Mouse (Mus musculus) midbrain, embryonic 11.5 days (tissue): ENCODE measurements at regions not wholly inside any gene's neighbourhood (a gene's known extent, or its start where the extent isn't known, plus 50 kb on each side); places are given as distances from the start of the nearest gene placed in this dataset.
"Not testable (repeated sequence)": the region's sequence is repeated elsewhere in the genome, so short reads cannot be mapped to it uniquely, and the experiment has no call there.

ENCODE experiments used
- ATAC-seq: fragments of 200-750 bp; cut with Nextera tagmentation; 2 replicates; pipeline ENCODE4 v1.8.0; 2017; ENCODE audit warnings: moderate TSS enrichment, moderate library complexity; ENCODE audit not compliant: low FRiP score
- DNase-seq: peaks from one replicate; pipeline ENCODE4 v3.0.0; 2015; ENCODE audit warnings: low spot score; ENCODE audit errors: missing footprints
- H3K27ac ChIP-seq: fragments of 300-500 bp; sonication (generic); 2 replicates; pipeline ENCODE4 v1.5.1; 2014; ENCODE audit warnings: low read depth, low read length
- H3K27me3 ChIP-seq: fragments of 300-500 bp; sonication (generic); 2 replicates; pipeline ENCODE4 v1.6.1; 2014; ENCODE audit warnings: mild to moderate bottlenecking, low read length, moderate library complexity, mixed read lengths; ENCODE audit not compliant: control insufficient read depth, insufficient read depth
- H3K36me3 ChIP-seq: fragments of 300-500 bp; sonication (generic); 2 replicates; pipeline ENCODE4 v1.6.1; 2014; ENCODE audit warnings: mild to moderate bottlenecking, low read length, moderate library complexity, mixed read lengths; ENCODE audit not compliant: control insufficient read depth, insufficient read depth
- H3K4me1 ChIP-seq: fragments of 300-500 bp; sonication (generic); 2 replicates; pipeline ENCODE4 v1.6.1; 2014; ENCODE audit warnings: low read length; ENCODE audit not compliant: control insufficient read depth, insufficient read depth
- H3K4me2 ChIP-seq: fragments of 300-500 bp; sonication (generic); 2 replicates; pipeline ENCODE4 v1.6.1; 2014; ENCODE audit warnings: mild to moderate bottlenecking, moderate library complexity
- H3K4me3 ChIP-seq: fragments of 300-500 bp; sonication (generic); 2 replicates; pipeline ENCODE4 v1.5.1; 2014; ENCODE audit warnings: low read depth, low read length
- H3K9ac ChIP-seq: fragments of 300-500 bp; sonication (generic); 2 replicates; pipeline ENCODE4 v1.6.1; 2014; ENCODE audit warnings: low read length
- H3K9me3 ChIP-seq: fragments of 300-500 bp; sonication (generic); 2 replicates; pipeline ENCODE4 v1.6.1; 2016; ENCODE audit warnings: low read length; ENCODE audit not compliant: control insufficient read depth
- WGBS: fragments of 180-500 bp; shearing (Covaris S2); extraction: QIAGEN DNeasy Blood & Tissue Kit; methylation state at CpG from one replicate; pipeline ENCODE4 v1.1.7; 2014; 5-methylcytosine and 5-hydroxymethylcytosine counted together

DNA sequence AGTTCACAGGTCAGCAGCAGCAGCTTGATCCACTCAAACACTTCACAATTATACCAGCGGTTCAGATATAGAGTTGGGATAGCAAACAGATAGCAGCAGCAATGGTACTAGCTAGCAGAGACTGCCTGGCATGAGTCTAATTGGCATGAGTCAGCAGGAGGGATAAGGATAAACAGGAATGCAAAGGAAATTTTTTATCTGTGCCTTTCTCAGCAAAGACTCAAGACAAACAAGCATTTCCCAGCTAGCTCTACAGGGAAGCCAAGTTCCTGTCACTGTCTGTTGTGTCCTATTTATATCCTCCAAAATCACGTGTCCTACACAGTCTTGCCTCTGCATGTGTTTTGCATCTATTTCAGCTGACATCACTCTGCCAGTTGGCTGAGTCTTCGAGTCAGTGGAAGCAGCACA lies 80.7 kb upstream of the Dnajc1 start:
- no peaks in the 10 kb centered on the region for H3K4me1 ChIP-seq
- ATAC-seq = no peak
- no peaks in the 10 kb centered on the region for H3K27me3 ChIP-seq
- no peak overlapping the region for H3K9ac ChIP-seq
- H3K36me3 ChIP-seq = no peaks in the 10 kb centered on the region
- no peak overlapping the region for H3K4me2 ChIP-seq
- WGBS = 73% methylated on average over 3 of the region's 3 CpGs
- H3K9me3 ChIP-seq = no peaks in the 10 kb centered on the region
- H3K27ac ChIP-seq = no peak overlapping the region
- no peak for DNase-seq
- H3K4me3 ChIP-seq = no peak overlapping the region

GRCm38 (mm10) chr2:18460901-18461300 lies 68.3 kb upstream of the Dnajc1 start:
- no peak overlapping the region for H3K4me3 ChIP-seq
- no peaks in the 10 kb centered on the region for H3K36me3 ChIP-seq
- no peaks in the 10 kb centered on the region for H3K9me3 ChIP-seq
- WGBS = 80% methylated on average over 4 of the region's 4 CpGs
- H3K27me3 ChIP-seq = no peaks in the 10 kb centered on the region
- no peak overlapping the region for H3K4me2 ChIP-seq
- H3K27ac ChIP-seq = no peak overlapping the region
- DNase-seq (no peak), ATAC-seq (no peak)
- H3K4me1 ChIP-seq = no peaks in the 10 kb centered on the region
- H3K9ac ChIP-seq = no peak overlapping the region

- not testable (repeated sequence) for H3K27me3 ChIP-seq, H3K9ac ChIP-seq, ATAC-seq, DNase-seq, H3K27ac ChIP-seq, H3K4me1 ChIP-seq, H3K4me3 ChIP-seq, H3K36me3 ChIP-seq, H3K9me3 ChIP-seq, H3K4me2 ChIP-seq
- WGBS = 83% methylated on average over 3 of the region's 3 CpGs
Observed at GRCm38 (mm10) chr2:18460281-18460680, 67.7 kb upstream of the Dnajc1 start.

GRCm38 (mm10) chr2:18453426-18453825 lies 60.8 kb upstream of the Dnajc1 start:
- not testable (repeated sequence) for H3K4me1 ChIP-seq, H3K27me3 ChIP-seq, H3K36me3 ChIP-seq, DNase-seq, H3K9me3 ChIP-seq, H3K27ac ChIP-seq, H3K4me3 ChIP-seq, ATAC-seq, H3K9ac ChIP-seq, H3K4me2 ChIP-seq
- WGBS = 8% methylated on average over 2 of the region's 2 CpGs

DNA sequence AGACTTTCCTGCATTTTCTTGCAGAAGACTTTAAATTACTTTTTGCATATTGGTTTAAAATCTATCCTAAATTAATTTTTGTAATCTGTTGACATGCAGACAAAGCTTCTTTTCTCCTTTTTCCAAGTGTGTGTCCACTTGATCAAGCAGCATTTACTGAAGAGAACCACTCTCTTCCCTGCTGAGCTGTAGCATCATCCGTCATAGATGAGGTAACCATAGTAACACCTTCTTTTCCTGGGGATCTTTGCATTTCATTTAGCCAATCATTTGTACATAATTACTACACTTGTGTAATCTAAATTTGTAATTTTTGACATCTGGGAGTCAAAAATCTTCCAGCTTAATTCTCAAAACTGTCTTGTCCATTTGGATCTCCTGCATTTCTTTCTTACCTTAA lies 53.2 kb upstream of the Dnajc1 start:
- ATAC-seq (no peak), DNase-seq (peak; percentile 83)
- WGBS = 42% methylated on average over 1 of the region's 1 CpGs

More for the DNA sequence above, 53.2 kb upstream of the Dnajc1 start:
- Histone ChIP-seq H3K36me3 (no peaks in the 10 kb centered on the region), H3K4me1 (no peaks in the 10 kb centered on the region), H3K4me3 (no peak overlapping the region), H3K27me3 (no peaks in the 10 kb centered on the region), H3K9ac (no peak overlapping the region), H3K27ac (no peak overlapping the region), H3K4me2 (no peak overlapping the region), H3K9me3 (no peaks in the 10 kb centered on the region)
